Mouse (Mus musculus) ovary, postnatal 10 days (tissue): ENCODE measurements around the gene Rfc3.
A peak's percentile ranks its signal among the peaks of the same experiment; 100 is the strongest.
"Not testable (repeated sequence)": the region's sequence is repeated elsewhere in the genome, so short reads cannot be mapped to it uniquely, and the experiment has no call there.

Source experiments
- DNase-seq: peaks from one replicate; pipeline ENCODE4 v3.0.0; 2022; ENCODE audit warnings: low spot score

The Rfc3 gene

GRCm38 (mm10) chr5:151650700-151651410 lies at the start of gene Rfc3:
Gene Rfc3, minus strand, starts transcription at chr5:151651242.
- DNase-seq: peak; percentile 94

- not testable (repeated sequence) for DNase-seq
These were observed 42.6 kb upstream of the Rfc3 start for GRCm38 (mm10) chr5:151693636-151694035.

GRCm38 (mm10) chr5:151686606-151687525 lies 35.8 kb upstream of the Rfc3 start:
- peak; percentile 50 for DNase-seq

- DNase-seq: no peak
These were observed 11.2 kb upstream of the Rfc3 start for GRCm38 (mm10) chr5:151662207-151662606.

- no peak for DNase-seq
These were observed 356 bp upstream of the Rfc3 start for GRCm38 (mm10) chr5:151651411-151651784.

- DNase-seq: no peak
These were observed 6.2 kb downstream of the Rfc3 start for GRCm38 (mm10) chr5:151644845-151645244.

- no peak for DNase-seq
These were observed 8.2 kb downstream of the Rfc3 start for GRCm38 (mm10) chr5:151642867-151643266.

- no peak for DNase-seq
These were observed 8.9 kb downstream of the Rfc3 start for GRCm38 (mm10) chr5:151642102-151642501.

- no peak for DNase-seq
These were observed 45.1 kb downstream of the Rfc3 start, which contains the start of gene Vmn2r18 for GRCm38 (mm10) chr5:151605921-151606320. Gene Vmn2r18, minus strand, starts transcription at chr5:151606021.

- DNase-seq: no peak
These were observed 49.3 kb downstream of the Rfc3 start for GRCm38 (mm10) chr5:151601696-151602095.
